Mouse (Mus musculus): ENCODE data around the gene Rpe.
"Not testable (repeated sequence)": the region's sequence is repeated elsewhere in the genome, so short reads cannot be mapped to it uniquely, and the experiment has no call there.

- TF ChIP-seq CTCF (IDR thresholded peaks at IDR 0.05; ENCODE audit: low read depth, low read length); POLR2A (IDR thresholded peaks at IDR 0.05; ENCODE audit: borderline replicate concordance, low read depth, low read length): not testable (repeated sequence)
Measured at GRCm38 (mm10) chr1:66699630-66700029, 1.0 kb upstream of the Rpe start.

Measured in bone marrow macrophage, adult 2 months (primary cell).